Mouse (Mus musculus): Measurements from ENCODE around the gene Rnf145. TPM values are rescaled to one million over a fixed set of nuclear protein-coding genes. Genes with fewer than 3 reads are reported as not detected.

Gene Rnf145
- polyA plus RNA-seq, 1 experiment from 2014 or later: 63.1 TPM

DNA sequence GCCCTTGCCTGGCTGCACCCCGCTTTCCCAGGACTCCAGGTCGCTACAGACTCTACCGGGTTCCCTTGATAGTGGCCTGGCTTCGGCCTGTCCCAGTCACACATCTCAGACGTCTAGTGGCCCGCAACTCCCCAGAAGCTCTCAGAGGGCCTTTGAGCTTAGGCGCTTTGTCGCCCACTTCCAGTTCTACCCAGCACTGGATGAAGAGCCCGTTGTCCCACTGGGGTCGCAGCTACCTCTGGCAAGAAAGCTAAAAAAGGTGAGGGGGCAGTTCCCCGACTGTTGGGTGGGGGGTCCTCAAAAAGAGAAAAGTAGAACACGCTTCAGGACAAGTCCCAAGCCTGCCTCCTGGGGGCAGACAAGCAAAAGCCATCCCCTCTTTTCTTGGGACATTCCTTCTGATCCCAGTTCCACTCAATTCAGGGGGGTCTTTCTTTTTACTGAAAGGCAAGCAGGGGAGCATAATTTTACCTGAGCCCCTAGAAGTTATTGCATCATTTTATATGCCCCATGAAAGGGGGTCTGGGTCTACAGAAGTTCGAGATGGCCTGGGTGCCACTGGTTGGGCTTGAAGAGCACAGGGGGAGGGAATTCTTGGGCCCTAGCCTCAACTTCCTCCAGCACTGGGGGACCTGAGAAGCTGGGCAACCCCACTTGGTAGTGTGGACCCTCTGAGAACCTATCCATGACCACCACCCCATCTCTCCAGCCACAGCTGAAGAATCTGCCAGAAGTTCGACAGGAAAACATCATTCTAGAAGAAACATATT is 94.8 kb downstream of the Rnf145 start:
- H3K4me1 ChIP-seq (replicated peaks; ENCODE audit: control insufficient read depth, insufficient read depth, low read length): peaks cover 20% of the 10 kb centered on the region
- peak overlapping the region; percentile 33 for H3K4me3 ChIP-seq (ENCODE audit: low read length)
- H3K9me3 ChIP-seq (ENCODE audit: control insufficient read depth, low read length): no peaks in the 10 kb centered on the region
- whole genome bisulfite sequencing: 9% methylated on average over 14 of the region's 14 CpGs
- H3K9ac ChIP-seq (ENCODE audit: low read length): 0 out of 2 replicates have a peak overlapping the region, but pooled peaks have one; percentile 1
- H3K27me3 ChIP-seq (ENCODE audit: control insufficient read depth, insufficient read depth, low read depth, low read length): peaks cover 67% of the 10 kb centered on the region
- H3K27ac ChIP-seq (ENCODE audit: low read length): no peak overlapping the region
- H3K4me2 ChIP-seq (ENCODE audit: low read depth, low read length): peak overlapping the region; percentile 49
- ATAC-seq (ENCODE audit: low read depth): no peak
- H3K36me3 ChIP-seq (ENCODE audit: control insufficient read depth, insufficient read depth, low read length): no peaks in the 10 kb centered on the region

Small RNA genes within 50 kb of the gene (microRNA-seq; reads per million reads assigned to microRNA genes)
- not detected for gene Gm22121

Other genes starting within 250 kb of the Rnf145 start
- gene Il12b, start 118.9 kb upstream of the Rnf145 start, polyA plus RNA-seq (2015; fragmentation: Nextera tagmentation; extraction: Ambion mirVana): not detected in 2 replicates
- 56.2 and 59.9 TPM in 2 replicates for gene Ublcp1, start 48.5 kb upstream of the Rnf145 start, polyA plus RNA-seq (2015; fragmentation: Nextera tagmentation; extraction: Ambion mirVana)
- 11.9 and 12.8 TPM in 2 replicates for gene Ebf1, start 98.4 kb downstream of the Rnf145 start, polyA plus RNA-seq (2015; fragmentation: Nextera tagmentation; extraction: Ambion mirVana)